Comparison of ENCODE assay signal across 17 mouse cellular contexts in the genomic region with DNA sequence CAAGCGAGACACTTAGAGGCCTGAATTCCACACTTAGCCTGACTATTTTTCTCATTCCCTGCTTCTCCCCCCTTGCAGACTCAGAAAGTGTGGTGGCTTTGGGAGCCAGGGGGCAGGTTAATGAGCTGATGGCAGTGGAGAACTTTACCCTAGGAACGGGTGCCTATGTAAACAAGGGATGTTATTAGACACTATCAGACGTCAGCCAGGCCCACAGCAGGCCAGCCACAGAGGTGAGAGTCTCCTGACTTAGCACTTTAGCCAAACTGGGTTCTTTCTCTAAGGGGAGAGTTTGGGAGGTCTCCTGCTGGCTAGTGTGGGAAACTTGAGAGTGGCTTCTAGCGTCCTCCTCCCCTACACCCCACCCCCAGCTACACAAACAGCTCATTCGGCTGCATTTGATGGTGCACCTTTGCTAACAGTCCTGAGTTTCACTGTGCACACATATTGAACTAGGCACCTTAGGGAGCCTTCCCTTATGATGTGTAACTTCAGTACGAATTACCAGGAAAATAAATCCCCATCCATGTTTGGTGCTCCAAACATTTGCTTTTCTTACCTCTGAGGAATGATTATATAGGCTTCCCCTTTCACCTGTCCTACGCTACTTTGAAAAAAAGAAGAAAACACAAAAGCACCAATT. TPM values are rescaled to one million over a fixed set of nuclear protein-coding genes. Genes with fewer than 3 reads are reported as not detected.
DNase-seq lines count a peak whose midpoint lies in the region; ATAC-seq and TF ChIP-seq lines count a peak whose summit lies in the region.
"Had no signal": no experiment of that assay in that cellular context is flagged by ENCODE, and none has a peak within 500 bp of the region (broad histone marks: within the 10 kb centered on the region; RNA-seq: fewer than 3 reads in every experiment).

No protein-coding gene starts in this region.

- 33% methylated on average over 7 of the region's 7 CpGs for WGBS in kidney, embryonic 15.5 days
- WGBS in limb, embryonic 10.5 days: 48% methylated on average over 7 of the region's 7 CpGs
- 31% methylated on average over 7 of the region's 7 CpGs for WGBS in liver, adult 2 months

- ATAC-seq in kidney, embryonic 15.5 days (replicated peaks; ENCODE audit: low FRiP score): peak; percentile 81
- peak; percentile 67 for ATAC-seq in megakaryocyte-erythroid progenitor cell, adult 5-6 weeks (replicated peaks; ENCODE audit: low FRiP score, low TSS enrichment, poor library complexity, severe bottlenecking)
- ATAC-seq: hindbrain, postnatal 0 days had no signal

- no peaks in the 10 kb centered on the region for H3K27me3 ChIP-seq in kidney, embryonic 15.5 days
- 0 out of 2 replicates have a peak, but pooled peaks cover 11% of the 10 kb centered on the region for H3K27me3 ChIP-seq in limb, embryonic 10.5 days (ENCODE audit: low read depth, poor library complexity, severe bottlenecking)
- no peaks in the 10 kb centered on the region for H3K27me3 ChIP-seq in liver, adult 2 months (ENCODE audit: control insufficient read depth, insufficient read depth, low read length)
- H3K27me3 ChIP-seq: heart, embryonic 15.5 days had no signal

- H3K79me2 ChIP-seq in liver, adult 2 months (ENCODE audit: control insufficient read depth, insufficient read depth, low read length): no peaks in the 10 kb centered on the region

- 0 out of 2 replicates have a peak, but pooled peaks have one; percentile 12 for TF ChIP-seq POLR2A in liver, adult 2 months (IDR thresholded peaks at IDR 0.05; ENCODE audit: extremely low read depth, insufficient read depth, low read length)

- H3K4me1 ChIP-seq in kidney, embryonic 15.5 days: peaks cover 13% of the 10 kb centered on the region
- peaks cover 14% of the 10 kb centered on the region for H3K4me1 ChIP-seq in limb, embryonic 10.5 days
- peaks cover 11% of the 10 kb centered on the region for H3K4me1 ChIP-seq in liver, adult 2 months (ENCODE audit: control insufficient read depth, insufficient read depth, low read length)

- no peak overlapping the region for H3K4me2 ChIP-seq in kidney, embryonic 15.5 days
- H3K4me2 ChIP-seq: heart, embryonic 15.5 days had no signal

- H3K27ac ChIP-seq in kidney, embryonic 15.5 days: no peak overlapping the region
- 0 out of 2 replicates have a peak overlapping the region, but pooled peaks have one; percentile 17 for H3K27ac ChIP-seq in limb, embryonic 10.5 days
- H3K27ac ChIP-seq in liver, adult 2 months (replicated peaks; ENCODE audit: insufficient read depth, low read depth, low read length): peak overlapping the region; percentile 89
- H3K27ac ChIP-seq: heart, embryonic 15.5 days; hindbrain, postnatal 0 days had no signal

- H3K4me3 ChIP-seq in kidney, embryonic 15.5 days (replicated peaks): no peak overlapping the region
- H3K4me3 ChIP-seq in limb, embryonic 10.5 days: no peak overlapping the region
- no peak overlapping the region for H3K4me3 ChIP-seq in liver, adult 2 months (ENCODE audit: insufficient read depth, low read depth, low read length)
- H3K4me3 ChIP-seq: heart, embryonic 15.5 days had no signal

- no peak overlapping the region for H3K9ac ChIP-seq in kidney, embryonic 15.5 days
- H3K9ac ChIP-seq in liver, adult 2 months (ENCODE audit: low read depth, low read length): peak overlapping the region; percentile 59
- H3K9ac ChIP-seq: heart, embryonic 15.5 days had no signal

- no peak for DNase-seq in kidney, adult 11 months
- DNase-seq in limb, embryonic 10.5 days (ENCODE audit: low spot score): no peak
- peak; percentile 94 for DNase-seq in liver, adult 2 months (ENCODE audit: extremely low read depth, low read depth, low spot score)
- DNase-seq in embryo, embryonic 9.5 days (ENCODE audit: extremely low spot score): no peak
- no peak for DNase-seq in left cerebral cortex, adult 9 months (ENCODE audit: low spot score in 2 of 2)
- DNase-seq: cerebellum, adult 9-11 months; heart, adult 11 months; lung, adult 18-20 months; lung, postnatal 4 days; midbrain, embryonic 14.5 days; retina, postnatal 1 day; thymus, adult 18-20 months had no signal

- no peaks in the 10 kb centered on the region for H3K9me3 ChIP-seq in kidney, embryonic 15.5 days (replicated peaks)
- no peaks in the 10 kb centered on the region for H3K9me3 ChIP-seq in limb, embryonic 10.5 days (replicated peaks)
- H3K9me3 ChIP-seq: heart, embryonic 15.5 days had no signal

- no peaks in the 10 kb centered on the region for H3K36me3 ChIP-seq in kidney, embryonic 15.5 days
- no peaks in the 10 kb centered on the region for H3K36me3 ChIP-seq in limb, embryonic 10.5 days
- H3K36me3 ChIP-seq in liver, adult 2 months (ENCODE audit: control insufficient read depth, insufficient read depth, low read length): no peaks in the 10 kb centered on the region
- H3K36me3 ChIP-seq: heart, embryonic 15.5 days had no signal

- 0 out of 2 replicates have a peak, but pooled peaks have one; percentile 6 for TF ChIP-seq CTCF in liver, adult 2 months (IDR thresholded peaks at IDR 0.05; ENCODE audit: low read depth, low read length)

RNA-seq across cellular contexts. Expression of a gene that starts 12.3 kb away (rescaled TPM):
- polyA plus RNA-seq in kidney, embryonic 15.5 days (2015; fragmentation: Nextera tagmentation; extraction: Ambion mirVana): 0.73 and 0.85 TPM in 2 replicates
- 0.18 and 0.55 TPM in 2 replicates for polyA plus RNA-seq in limb, embryonic 10.5 days (2016; fragmentation: Nextera tagmentation; extraction: Ambion mirVana)
- 0.27 TPM in 1 of 2 replicates, not detected in the other for total RNA-seq in liver, adult 2 months (2014; rRNA removed)
- not detected in 2 replicates for polyA plus RNA-seq in liver, adult 2 months (2012; rRNA removed)
- total RNA-seq in megakaryocyte-erythroid progenitor cell, adult 5-6 weeks (2014; fragmentation: Nextera tagmentation): 3.1 and 14.2 TPM in 2 replicates
- 1.4 TPM in 1 of 2 replicates, not detected in the other for total RNA-seq in megakaryocyte-erythroid progenitor cell, adult 5-6 weeks (2017)
- total RNA-seq: neutrophil, adult 5-6 weeks had no signal

RNA-seq across cellular contexts. Expression of a gene that starts 21.6 kb away (rescaled TPM):
- polyA plus RNA-seq in kidney, embryonic 15.5 days (2015; fragmentation: Nextera tagmentation; extraction: Ambion mirVana): 19.1 and 19.5 TPM in 2 replicates
- polyA plus RNA-seq in limb, embryonic 10.5 days (2016; fragmentation: Nextera tagmentation; extraction: Ambion mirVana): 13.2 and 13.5 TPM in 2 replicates
- total RNA-seq in liver, adult 2 months (2014; rRNA removed): 4.5 and 5.6 TPM in 2 replicates
- polyA plus RNA-seq in liver, adult 2 months (2012; rRNA removed): 11.7 and 12.8 TPM in 2 replicates
- 14.0 and 16.1 TPM in 2 replicates for total RNA-seq in megakaryocyte-erythroid progenitor cell, adult 5-6 weeks (2014; fragmentation: Nextera tagmentation)
- total RNA-seq in megakaryocyte-erythroid progenitor cell, adult 5-6 weeks (2017): 15.4 and 18.0 TPM in 2 replicates
